Mouse (Mus musculus) cortical plate, adult 2 months (tissue): Measurements from ENCODE around the gene Srrm3. TPM values are rescaled to one million over a fixed set of nuclear protein-coding genes. Genes with fewer than 3 reads are reported as not detected.

Source experiments
- H3K27ac ChIP-seq: fragments of 200-500 bp; 2 replicates; pipeline ENCODE4 v1.5.1; 2012; ENCODE audit warnings: low read length, control low read depth, inconsistent platforms; ENCODE audit not compliant: insufficient read depth
- H3K4me1 ChIP-seq: fragments of 200-500 bp; 2 replicates; pipeline ENCODE4 v1.6.1; 2011; ENCODE audit warnings: low read length; ENCODE audit not compliant: control insufficient read depth, insufficient read depth
- H3K4me3 ChIP-seq: fragments of 200-500 bp; 2 replicates; pipeline ENCODE4 v1.5.1; 2011; ENCODE audit warnings: mild to moderate bottlenecking, low read length, control low read depth; ENCODE audit not compliant: insufficient read depth
- CTCF ChIP-seq: fragments of 200-500 bp; IDR thresholded peaks from 2 replicates; pipeline ENCODE4 v1.5.1; 2011; ENCODE audit warnings: mild to moderate bottlenecking, control low read depth, low read length; ENCODE audit not compliant: insufficient read depth; ENCODE audit errors: extremely low read depth
- POLR2A ChIP-seq: fragments of 200-500 bp; IDR thresholded peaks from 2 replicates; pipeline ENCODE4 v1.6.1; 2011; ENCODE audit warnings: mild to moderate bottlenecking, low read length, control low read depth; ENCODE audit not compliant: insufficient read depth; ENCODE audit errors: extremely low read depth
- polyA plus RNA-seq: library from polyadenylated mRNA; depleted of rRNA; stranded (reverse); fragments of >200 nt; gene quantifications from 2 replicates; pipeline ENCODE4 v1.2.3, GENCODE M21; 2012

The Srrm3 gene
- polyA plus RNA-seq, 1 experiment, result 80.9 TPM

DNA sequence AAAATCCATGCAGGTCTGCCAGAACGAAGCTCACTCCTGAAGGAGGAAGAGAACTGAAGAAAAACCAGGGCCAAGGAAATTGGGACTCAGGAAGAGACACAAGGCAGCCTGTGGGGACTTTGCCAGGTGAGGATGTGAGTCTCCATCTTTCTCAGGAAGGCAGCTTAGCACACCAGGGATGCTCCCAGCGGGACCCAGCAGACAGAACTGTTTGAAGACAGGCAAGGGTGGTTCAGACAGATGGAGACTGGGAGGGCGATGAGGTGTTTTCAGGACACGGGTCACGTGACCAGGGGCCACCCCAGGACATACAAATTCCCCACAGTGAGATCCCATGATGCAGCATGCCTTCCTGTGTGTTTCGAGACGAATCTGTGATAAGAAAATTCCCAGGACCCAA is 11.8 kb downstream of the Srrm3 start:
- Histone ChIP-seq H3K27ac (no peak overlapping the region), H3K4me1 (peaks cover 12% of the 10 kb centered on the region), H3K4me3 (no peak overlapping the region)
- TF ChIP-seq POLR2A (no peak), CTCF (no peak)

DNA sequence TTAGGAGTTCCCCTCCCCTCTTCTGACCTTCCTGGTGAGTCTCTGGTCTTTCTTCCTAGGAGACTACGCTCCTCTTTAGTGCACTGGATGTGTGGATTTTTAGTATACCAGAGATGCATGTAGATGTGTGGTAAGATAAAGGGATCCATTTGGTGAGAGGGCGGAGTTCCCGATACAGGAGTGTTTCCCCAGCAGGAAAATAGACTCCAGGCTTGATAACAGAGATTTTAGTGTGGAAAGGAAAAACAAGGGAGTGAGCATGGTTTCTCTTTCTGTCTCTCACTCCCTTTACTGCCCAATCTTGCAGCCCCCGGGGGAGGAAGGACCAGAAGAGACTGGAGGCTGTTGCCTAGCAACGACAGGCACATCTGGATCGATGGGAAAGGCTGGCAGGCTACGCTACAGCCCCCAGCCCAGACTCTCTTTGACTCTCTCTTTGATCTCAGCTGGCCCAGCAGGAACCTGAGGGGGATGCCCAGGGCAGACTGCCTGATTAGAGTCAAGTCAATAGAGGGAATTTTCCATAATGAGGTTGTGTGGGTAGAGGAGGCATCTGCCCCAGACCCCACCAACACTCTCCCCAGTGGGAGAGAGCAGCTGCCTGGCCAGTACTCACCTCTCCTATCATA is 15.7 kb downstream of the Srrm3 start:
- no peak overlapping the region for H3K4me3 ChIP-seq
- H3K27ac ChIP-seq, result no peak overlapping the region
- TF ChIP-seq POLR2A (no peak), CTCF (no peak)
- peaks cover 10% of the 10 kb centered on the region for H3K4me1 ChIP-seq

DNA sequence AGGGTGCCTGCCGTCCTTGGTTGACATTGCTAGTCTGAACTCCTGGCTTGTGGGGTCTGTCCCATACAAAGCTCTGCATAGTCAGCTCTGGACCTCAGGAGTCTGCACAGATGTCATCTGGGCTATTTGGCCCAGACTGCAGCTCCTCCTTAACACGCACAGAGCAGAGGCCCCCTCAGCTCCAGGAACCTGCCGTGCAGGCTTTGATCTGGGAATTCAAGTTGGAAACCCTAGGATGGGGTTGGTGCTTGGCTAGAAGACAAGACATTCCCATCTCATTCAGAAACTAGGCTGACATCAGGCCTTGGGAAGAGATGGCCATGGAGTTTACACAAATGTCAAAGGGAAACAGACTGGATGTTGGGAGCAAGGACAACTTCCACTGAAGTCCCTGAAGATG is 17.8 kb downstream of the Srrm3 start:
- H3K4me1 ChIP-seq, result peaks cover 5% of the 10 kb centered on the region; the same call in 1 of the 2 replicates
- TF ChIP-seq CTCF (no peak), POLR2A (no peak)
- no peak overlapping the region for H3K27ac ChIP-seq
- H3K4me3 ChIP-seq, result no peak overlapping the region

DNA sequence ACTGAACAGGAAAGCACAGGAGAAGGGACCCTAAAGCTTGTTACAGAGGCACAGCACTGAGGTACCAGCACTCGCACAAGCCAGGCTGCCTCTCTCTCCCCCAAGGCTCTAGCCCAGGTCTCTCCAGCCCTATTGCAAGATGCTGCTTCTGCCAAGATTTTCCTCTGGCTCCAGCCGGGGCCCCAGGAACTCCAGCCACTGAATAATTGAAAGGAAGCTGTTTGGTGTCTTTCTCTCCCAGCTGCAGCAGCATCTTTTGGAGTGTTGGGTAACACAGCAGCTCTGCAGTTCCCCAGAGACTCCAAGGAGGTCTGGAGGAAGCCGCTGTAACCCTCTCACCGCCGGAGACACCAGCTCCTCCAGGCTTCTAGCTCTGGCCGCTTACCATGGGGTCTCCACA is 19.5 kb downstream of the Srrm3 start:
- Histone ChIP-seq H3K4me1 (peaks cover 5% of the 10 kb centered on the region; the same call in 1 of the 2 replicates), H3K27ac (no peak overlapping the region), H3K4me3 (no peak overlapping the region)
- TF ChIP-seq CTCF (no peak), POLR2A (no peak)

DNA sequence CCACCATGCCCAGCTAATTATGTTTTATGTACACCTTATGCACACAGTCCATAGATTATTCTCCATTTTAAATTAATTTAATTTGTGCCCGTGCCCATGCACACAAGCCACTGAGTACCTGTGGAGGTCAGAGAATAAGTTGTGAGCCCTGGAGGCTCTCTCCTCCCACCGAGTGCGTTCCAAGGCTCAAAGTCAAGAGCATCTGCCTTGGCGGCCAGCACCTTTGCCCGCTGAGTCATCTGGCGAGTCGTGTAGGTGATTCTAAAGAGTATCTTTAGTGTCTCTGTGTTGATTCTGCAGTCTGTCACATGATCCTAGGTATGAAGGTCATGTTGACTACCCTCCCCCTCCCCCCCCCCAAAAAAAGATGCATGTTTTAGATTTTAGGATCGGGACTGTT is 22.7 kb downstream of the Srrm3 start:
- Histone ChIP-seq H3K4me1 (peaks cover 7% of the 10 kb centered on the region), H3K27ac (no peak overlapping the region), H3K4me3 (no peak overlapping the region)
- TF ChIP-seq CTCF, result no peak
- no peak for TF ChIP-seq POLR2A

DNA sequence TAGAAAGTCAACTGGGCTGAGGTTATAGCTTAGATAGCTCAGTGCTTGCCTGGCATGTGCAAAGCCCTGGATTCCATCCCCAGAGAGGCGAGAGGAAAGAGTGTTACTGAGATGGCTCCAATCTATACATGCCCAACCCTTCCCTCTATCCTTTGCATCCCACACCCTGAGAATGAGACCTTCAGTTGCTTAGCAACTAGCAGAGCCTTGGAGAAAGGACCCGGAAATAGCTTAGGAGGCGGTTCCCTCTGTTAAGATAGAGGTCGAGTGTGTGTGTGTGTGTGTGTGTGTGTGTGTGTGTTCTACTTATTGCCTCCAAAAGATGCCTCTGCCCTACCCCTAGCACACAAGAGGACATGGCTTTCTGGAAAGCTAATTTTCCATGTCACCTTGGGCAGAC is 26.0 kb downstream of the Srrm3 start:
- TF ChIP-seq POLR2A (peak; percentile 53; the same call in 1 of the 2 replicates), CTCF (no peak)
- Histone ChIP-seq H3K27ac (peak overlapping the region; percentile 59; the same call in 1 of the 2 replicates), H3K4me1 (peaks cover 9% of the 10 kb centered on the region), H3K4me3 (no peak overlapping the region)

DNA sequence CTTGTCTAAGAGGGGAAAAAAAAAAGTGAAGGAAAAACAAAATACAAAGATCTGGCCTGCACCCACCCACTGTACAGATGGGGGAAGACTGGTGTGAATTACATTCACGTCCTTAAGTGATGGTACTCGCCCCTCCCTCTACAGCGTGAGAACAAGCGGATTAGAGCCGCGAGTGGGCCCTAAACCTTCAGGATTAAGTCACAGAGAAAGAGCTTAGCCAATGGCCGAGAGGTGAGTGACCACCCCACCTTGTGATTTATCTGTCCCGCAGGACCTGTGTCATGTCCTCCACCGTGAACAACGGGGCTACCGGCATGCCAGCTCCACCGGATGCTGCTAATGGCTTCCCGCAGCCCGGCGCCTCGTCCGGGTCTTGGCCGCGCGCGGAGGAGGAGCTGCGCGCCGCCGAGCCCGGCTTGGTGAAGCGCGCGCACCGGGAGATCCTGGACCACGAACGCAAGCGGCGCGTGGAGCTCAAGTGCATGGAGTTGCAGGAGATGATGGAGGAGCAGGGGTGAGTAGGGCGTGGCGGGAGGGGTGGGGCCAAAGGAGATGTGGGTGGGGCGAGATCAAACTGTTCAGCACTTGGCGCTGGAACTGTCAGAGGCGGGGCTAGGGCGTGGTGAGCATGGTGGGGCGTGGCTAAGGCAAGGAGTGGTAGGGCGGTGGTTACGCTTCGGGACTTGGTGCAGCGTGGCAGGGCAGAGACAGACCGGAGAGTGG is 28.2 kb downstream of the Srrm3 start:
- Histone ChIP-seq H3K27ac (peak overlapping the region; percentile 1; the same call in 1 of the 2 replicates), H3K4me3 (peak overlapping the region; percentile 47), H3K4me1 (peaks cover 9% of the 10 kb centered on the region)
- TF ChIP-seq CTCF, result no peak
- TF ChIP-seq POLR2A, result 0 out of 2 replicates have a peak, but pooled peaks have one; percentile 31

DNA sequence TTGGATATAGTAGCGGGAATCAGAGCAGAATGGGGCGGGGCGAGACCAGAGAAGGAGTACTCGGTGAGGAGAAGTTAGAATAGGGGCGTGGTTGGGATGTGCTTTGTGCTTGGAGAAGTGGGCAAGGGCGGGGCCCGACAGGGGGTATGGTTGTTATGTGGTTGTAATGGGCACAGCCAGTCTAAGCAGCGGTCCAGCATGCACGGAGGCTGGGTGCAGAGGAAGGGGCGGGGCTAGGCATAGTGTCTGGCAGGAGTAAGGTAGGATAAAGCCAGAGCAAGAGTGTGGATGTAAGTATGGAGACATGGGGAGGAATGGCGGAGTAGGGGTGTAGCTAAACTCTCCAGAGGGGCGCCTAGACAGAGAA is 28.8 kb downstream of the Srrm3 start:
- Histone ChIP-seq H3K4me3 (peak overlapping the region; percentile 47; the same call in 1 of the 2 replicates), H3K4me1 (peaks cover 9% of the 10 kb centered on the region), H3K27ac (no peak overlapping the region)
- TF ChIP-seq CTCF (no peak), POLR2A (no peak)

DNA sequence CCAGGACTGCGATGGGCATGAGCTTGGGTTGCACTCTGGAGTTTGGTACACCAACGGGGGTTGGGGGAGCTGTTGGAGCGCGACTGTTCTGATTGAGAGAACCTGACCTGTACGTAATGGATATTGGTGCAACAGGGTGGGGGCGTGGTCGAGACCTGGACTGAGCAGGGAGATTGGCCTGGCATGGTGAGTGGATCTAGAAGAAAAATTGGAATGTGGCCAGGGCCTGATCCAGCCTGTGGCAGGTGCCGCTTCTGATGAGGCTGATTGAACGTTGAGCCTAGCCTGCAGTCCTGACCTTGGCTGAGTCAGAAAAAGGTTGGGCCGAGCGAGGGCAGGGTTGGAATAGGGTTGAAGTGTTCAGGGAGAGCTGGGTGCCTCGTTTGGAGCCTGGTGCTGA is 29.3 kb downstream of the Srrm3 start:
- no peak overlapping the region for H3K4me3 ChIP-seq
- TF ChIP-seq POLR2A (no peak), CTCF (no peak)
- H3K27ac ChIP-seq, result no peak overlapping the region
- H3K4me1 ChIP-seq, result peaks cover 9% of the 10 kb centered on the region

DNA sequence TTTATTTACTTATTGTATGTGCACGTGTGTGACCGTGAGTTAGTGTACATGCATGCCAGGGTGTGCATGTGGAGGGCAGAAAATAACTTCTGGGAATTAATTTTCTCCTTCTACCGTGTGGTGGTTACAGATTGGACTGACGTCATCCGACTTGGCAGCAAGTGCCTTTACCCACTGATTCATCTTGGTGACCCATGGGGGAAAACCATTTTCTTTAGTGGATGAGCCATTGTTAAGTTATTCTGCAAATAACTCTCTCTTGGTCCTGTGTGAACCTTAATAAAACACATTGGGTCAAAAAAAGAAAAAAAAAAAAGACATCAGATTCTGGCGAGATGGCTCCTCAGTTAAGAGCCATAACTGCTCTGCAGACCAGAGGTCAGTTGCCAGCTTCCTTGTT is 35.0 kb downstream of the Srrm3 start:
- Histone ChIP-seq H3K4me3 (no peak overlapping the region), H3K4me1 (peaks cover 5% of the 10 kb centered on the region), H3K27ac (no peak overlapping the region)
- no peak for TF ChIP-seq CTCF
- no peak for TF ChIP-seq POLR2A
